In genomic region chr4:139319740-139320139, GRCm38 (mm10) we compare ENCODE assay signal across 17 mouse cellular contexts. TPM values are rescaled to one million over a fixed set of nuclear protein-coding genes. Genes with fewer than 3 reads are reported as not detected.
A peak's percentile ranks its signal among the peaks of the same experiment; 100 is the strongest.
DNase-seq lines count a peak whose midpoint lies in the region; ATAC-seq lines count a peak whose summit lies in the region.
"Had no signal": no experiment of that assay in that cellular context is flagged by ENCODE, and none has a peak within 500 bp of the region (broad histone marks: within the 10 kb centered on the region; RNA-seq: fewer than 3 reads in every experiment).

No protein-coding gene starts in this region.

- peak; percentile 15 for DNase-seq in thymus, postnatal 0 days (ENCODE audit: low spot score)
- no peak for DNase-seq in thymus, postnatal 14 days
- DNase-seq in T-cell, adult 2 months (ENCODE audit: low spot score): peak; percentile 49
- DNase-seq in gastrocnemius, postnatal 25 days: no peak
- no peak for DNase-seq in lung, postnatal 36 days
- DNase-seq: adrenal gland, adult 8-10 months; adrenal gland, postnatal 36 days; cerebellum, adult 2 months; cerebellum, postnatal 10 days; gastrocnemius, postnatal 10 days; heart, adult 2 months; heart, postnatal 14 days had no signal

- ATAC-seq in megakaryocyte, adult 5-6 weeks (ENCODE audit: poor library complexity, severe bottlenecking): 0 out of 2 replicates have a peak, but pooled peaks have one; percentile 12
- ATAC-seq: forebrain, embryonic 15.5 days; hindbrain, postnatal 0 days; Patski had no signal

RNA-seq across cellular contexts. Expression of gene Akr7a5, which starts 9.2 kb away (rescaled TPM):
- polyA plus RNA-seq in thymus, postnatal 0 days (2015; fragmentation: Nextera tagmentation; extraction: Ambion mirVana): 68.9 and 75.5 TPM in 2 replicates
- total RNA-seq in megakaryocyte, adult 5-6 weeks (2015): 3.9 and 4.2 TPM in 2 replicates
- total RNA-seq in megakaryocyte, adult 5-6 weeks (2017): 5.8 and 7.1 TPM in 2 replicates
- 10 to 100 TPM; 30.5 to 35.9 TPM for total RNA-seq in gastrocnemius, postnatal 25 days (2021)

RNA-seq across cellular contexts. Expression of gene Pqlc2, which starts 9.2 kb away (rescaled TPM):
- polyA plus RNA-seq in thymus, postnatal 0 days (2015; fragmentation: Nextera tagmentation; extraction: Ambion mirVana): 13.5 and 14.5 TPM in 2 replicates
- total RNA-seq in megakaryocyte, adult 5-6 weeks (2015): 9.8 and 11.1 TPM in 2 replicates
- 12.8 and 16.1 TPM in 2 replicates for total RNA-seq in megakaryocyte, adult 5-6 weeks (2017)
- 1 to 10 TPM; 4.9 to 6.9 TPM for total RNA-seq in gastrocnemius, postnatal 25 days (2021)
- total RNA-seq: hematopoietic stem cell, adult 5-6 weeks had no signal

RNA-seq across cellular contexts. Expression of gene Mrto4, which starts 32.6 kb away (rescaled TPM):
- polyA plus RNA-seq in thymus, postnatal 0 days (2015; fragmentation: Nextera tagmentation; extraction: Ambion mirVana): 115 and 116 TPM in 2 replicates
- 47.1 and 52.4 TPM in 2 replicates for total RNA-seq in megakaryocyte, adult 5-6 weeks (2015)
- total RNA-seq in megakaryocyte, adult 5-6 weeks (2017): 23.7 and 33.9 TPM in 2 replicates
- 10 to 100 TPM; 32.7 to 33.3 TPM for total RNA-seq in gastrocnemius, postnatal 25 days (2021)

RNA-seq across cellular contexts. Expression of gene Emc1, which starts 32.6 kb away (rescaled TPM):
- polyA plus RNA-seq in thymus, postnatal 0 days (2015; fragmentation: Nextera tagmentation; extraction: Ambion mirVana): 16.8 and 17.8 TPM in 2 replicates
- total RNA-seq in megakaryocyte, adult 5-6 weeks (2015): 13.0 and 14.5 TPM in 2 replicates
- 32.3 and 37.8 TPM in 2 replicates for total RNA-seq in megakaryocyte, adult 5-6 weeks (2017)
- total RNA-seq in gastrocnemius, postnatal 25 days (2021): 10 to 100 TPM; 26.3 to 28.4 TPM

RNA-seq across cellular contexts. Expression of gene Ubr4, which starts 32.7 kb away (rescaled TPM):
- 44.9 and 50.7 TPM in 2 replicates for polyA plus RNA-seq in thymus, postnatal 0 days (2015; fragmentation: Nextera tagmentation; extraction: Ambion mirVana)
- 59.0 and 73.3 TPM in 2 replicates for total RNA-seq in megakaryocyte, adult 5-6 weeks (2015)
- total RNA-seq in megakaryocyte, adult 5-6 weeks (2017): 49.1 and 66.8 TPM in 2 replicates
- 10 to 100 TPM; 79.0 to 90.6 TPM for total RNA-seq in gastrocnemius, postnatal 25 days (2021)

Comparison
In these comparisons a context has a peak if more than half of its experiments do, and no peak if none do; other contexts are left out.
1. DNase-seq: peak in thymus, postnatal 0 days (single experiment) and T-cell, adult 2 months (single experiment); none in thymus, postnatal 14 days (single experiment), gastrocnemius, postnatal 25 days (single experiment) and lung, postnatal 36 days (single experiment).